Mouse (Mus musculus) thymus, postnatal 25 days (tissue): ENCODE results near the gene Herpud1.
"Not testable (repeated sequence)": the region's sequence is repeated elsewhere in the genome, so short reads cannot be mapped to it uniquely, and the experiment has no call there.

Source experiments
- DNase-seq: peaks from one replicate; pipeline ENCODE4 v3.0.0; 2022

Herpud1 gene

DNA sequence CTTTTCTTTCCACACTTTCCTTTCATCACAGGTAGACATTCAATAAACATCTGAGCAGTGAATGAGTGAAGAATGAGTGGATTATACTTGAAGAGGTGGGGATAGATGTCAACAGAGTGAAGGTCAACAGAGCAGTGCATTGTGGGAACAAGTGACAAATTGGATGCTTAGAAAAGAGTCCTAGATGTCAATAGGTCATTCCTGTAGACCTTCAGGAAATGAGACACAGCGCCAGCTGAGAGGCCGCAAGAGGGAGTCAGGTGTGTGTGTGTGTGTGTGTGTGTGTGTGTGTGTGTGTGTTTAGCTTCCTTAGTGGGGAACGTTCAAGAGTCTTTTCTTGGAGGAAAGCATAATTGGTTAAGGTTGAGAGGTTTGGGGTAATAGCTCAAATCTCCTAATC, 10.1 kb upstream of the Herpud1 start:
- DNase-seq, result no peak

DNA sequence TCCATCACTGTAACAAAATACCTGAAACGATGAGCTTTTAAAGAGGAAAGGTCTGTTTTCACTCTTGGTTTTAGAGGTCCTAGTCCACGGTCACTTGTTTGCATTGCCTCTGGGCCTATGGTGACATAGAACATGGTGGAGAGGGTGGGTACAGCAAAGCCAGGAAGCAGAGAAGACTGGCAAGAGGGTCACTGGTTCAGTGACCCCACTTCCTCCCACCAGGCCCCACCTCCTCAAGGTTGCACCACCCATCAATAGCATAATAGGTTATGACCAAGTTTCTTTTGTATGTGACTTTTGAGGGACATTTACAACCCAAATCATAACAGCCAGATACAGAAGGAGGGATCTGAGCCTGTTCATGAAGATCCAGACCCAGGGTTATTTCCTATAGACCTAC, 9.7 kb upstream of the Herpud1 start:
- no peak for DNase-seq

DNA sequence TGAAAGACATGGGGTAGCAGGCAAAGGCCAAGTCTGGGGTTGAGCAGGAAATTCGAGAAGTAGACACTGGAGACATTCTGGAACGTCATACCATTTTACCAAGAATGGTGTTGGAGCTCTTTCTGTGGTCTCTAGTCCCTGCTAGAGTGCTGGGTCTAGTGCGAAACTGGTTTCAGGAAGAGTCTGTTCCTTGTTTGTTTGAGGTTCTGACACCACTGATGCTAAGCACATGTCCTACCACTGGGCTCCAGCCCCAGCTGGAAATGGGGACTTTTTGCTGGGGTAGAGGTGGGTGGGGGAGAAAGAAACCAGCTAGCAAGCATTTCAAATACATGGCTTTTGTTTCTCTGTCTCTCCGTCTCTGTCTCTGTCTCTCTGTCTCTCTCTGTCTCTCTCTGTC, 9.2 kb upstream of the Herpud1 start:
- DNase-seq, result no peak

- no peak for DNase-seq
These were observed 8.5 kb upstream of the Herpud1 start for GRCm38 (mm10) chr8:94377714-94378205.

GRCm38 (mm10) chr8:94378763-94379415, 7.3 kb upstream of the Herpud1 start:
- DNase-seq, result no peak

- no peak for DNase-seq
These were observed 6.6 kb upstream of the Herpud1 start for GRCm38 (mm10) chr8:94379686-94380085.

GRCm38 (mm10) chr8:94384166-94384565, 2.1 kb upstream of the Herpud1 start:
- no peak for DNase-seq

DNA sequence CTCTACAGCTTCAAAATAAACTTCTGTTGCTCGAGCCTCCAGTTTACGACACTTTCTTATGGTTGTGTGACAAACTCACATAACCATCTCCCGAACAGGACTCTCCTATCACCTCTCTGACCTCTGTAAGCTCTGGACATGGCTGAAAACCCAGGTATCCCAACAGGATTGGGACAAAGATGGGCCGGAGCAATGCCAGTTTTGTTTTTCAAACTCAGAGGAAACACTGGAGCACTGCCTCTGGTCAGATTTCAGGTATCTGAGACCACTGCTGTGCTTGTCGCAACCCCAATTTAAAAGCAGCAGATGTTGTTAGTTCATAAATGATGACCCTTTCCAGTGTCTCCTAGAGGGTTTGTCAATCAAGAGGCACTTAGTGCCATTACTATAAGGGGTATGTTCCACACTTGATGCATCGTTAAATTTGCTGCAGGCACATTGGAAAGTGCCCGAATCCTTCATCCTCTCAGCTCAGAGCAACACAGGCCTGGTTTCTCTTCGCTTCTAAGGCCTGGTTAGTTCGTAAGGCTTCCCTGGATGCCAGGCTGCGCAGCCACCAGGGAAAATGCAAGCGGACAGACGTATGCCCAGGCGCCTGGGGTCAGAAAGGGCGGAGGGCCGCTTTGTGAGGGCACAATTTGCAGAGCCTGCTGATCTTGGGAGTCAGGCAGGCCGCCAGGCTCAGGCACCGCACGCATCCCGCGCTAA, 578 bp upstream of the Herpud1 start:
- peak; percentile 21 for DNase-seq

DNA sequence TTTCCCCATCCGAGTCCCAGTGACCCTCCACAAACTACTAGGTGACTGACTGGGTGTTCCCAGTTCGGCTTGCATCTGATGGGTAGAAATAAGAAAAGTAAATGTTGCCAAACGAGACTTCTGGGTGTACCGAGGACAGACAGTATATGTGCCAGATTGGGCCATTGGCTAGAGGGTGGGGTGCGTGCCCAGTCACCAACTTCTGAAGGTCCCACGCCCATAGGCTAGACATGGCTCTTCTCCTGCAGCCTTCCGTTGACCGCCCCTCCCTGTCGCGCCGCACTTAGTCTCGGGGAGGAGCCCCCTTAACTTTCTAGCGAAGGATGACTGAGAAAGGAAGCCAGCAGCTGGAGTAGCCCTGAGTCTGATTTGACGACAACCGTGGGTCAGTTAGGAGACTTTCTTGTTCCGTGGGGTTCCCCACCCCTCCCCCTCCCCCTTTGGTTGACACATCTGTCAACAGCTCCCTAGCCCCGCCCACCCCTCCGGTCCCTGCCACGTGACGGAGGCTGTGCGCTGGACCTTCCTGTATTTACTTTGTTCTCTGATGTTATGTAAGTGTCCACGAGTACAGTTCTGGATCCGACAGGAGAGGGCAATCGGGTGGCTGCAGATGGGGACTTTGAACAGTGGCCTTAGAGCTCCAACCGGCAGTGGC, 918 bp downstream of the Herpud1 start:
- peak; percentile 71 for DNase-seq

DNA sequence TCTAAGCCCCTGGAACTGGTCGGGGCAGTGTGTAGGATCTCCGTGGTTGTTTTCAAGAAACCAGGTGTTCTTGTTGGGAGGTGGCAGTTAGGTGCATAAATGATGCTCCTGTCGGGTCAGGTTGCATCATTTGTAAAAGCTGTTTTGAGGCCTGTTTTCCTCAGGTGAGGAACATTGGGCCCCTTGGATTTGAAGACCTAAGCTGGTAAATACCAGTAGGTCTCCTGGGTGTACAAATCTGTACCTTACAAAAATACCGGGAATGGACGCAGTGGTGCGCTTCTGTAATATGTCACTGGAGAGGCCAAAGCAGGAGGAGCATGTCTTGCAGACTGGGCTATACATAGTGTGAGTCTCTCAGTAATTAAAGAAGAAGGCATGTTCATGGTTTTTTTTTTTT, 1.5 kb downstream of the Herpud1 start:
- DNase-seq, result no peak

DNA sequence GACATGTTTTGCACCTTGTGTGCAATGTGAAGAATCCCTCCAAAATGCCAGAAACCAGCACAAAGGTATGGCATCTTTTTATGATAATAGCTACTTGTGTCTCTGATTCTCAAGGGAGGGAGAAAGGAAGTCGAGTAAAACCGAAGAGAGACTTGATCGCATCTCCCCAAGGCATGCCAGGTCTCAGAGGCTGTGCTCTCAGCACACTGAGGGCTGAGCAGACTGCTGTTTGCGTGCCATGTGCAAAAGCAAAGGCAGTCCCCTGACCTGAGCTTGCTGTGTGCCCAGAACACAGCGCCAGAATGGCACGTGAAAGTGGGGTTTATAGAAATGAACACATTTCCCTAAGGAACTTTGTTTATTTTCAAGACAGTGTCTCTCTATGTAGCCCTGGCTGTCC, 3.3 kb downstream of the Herpud1 start:
- no peak for DNase-seq

GRCm38 (mm10) chr8:94390429-94390828, 4.2 kb downstream of the Herpud1 start:
- no peak for DNase-seq

GRCm38 (mm10) chr8:94390910-94391309, 4.7 kb downstream of the Herpud1 start:
- no peak for DNase-seq

GRCm38 (mm10) chr8:94392147-94392546, 5.9 kb downstream of the Herpud1 start:
- no peak for DNase-seq

GRCm38 (mm10) chr8:94392648-94393047, 6.4 kb downstream of the Herpud1 start:
- DNase-seq, result no peak

- DNase-seq, result no peak
These were observed 9.8 kb downstream of the Herpud1 start for GRCm38 (mm10) chr8:94395851-94396540.

DNA sequence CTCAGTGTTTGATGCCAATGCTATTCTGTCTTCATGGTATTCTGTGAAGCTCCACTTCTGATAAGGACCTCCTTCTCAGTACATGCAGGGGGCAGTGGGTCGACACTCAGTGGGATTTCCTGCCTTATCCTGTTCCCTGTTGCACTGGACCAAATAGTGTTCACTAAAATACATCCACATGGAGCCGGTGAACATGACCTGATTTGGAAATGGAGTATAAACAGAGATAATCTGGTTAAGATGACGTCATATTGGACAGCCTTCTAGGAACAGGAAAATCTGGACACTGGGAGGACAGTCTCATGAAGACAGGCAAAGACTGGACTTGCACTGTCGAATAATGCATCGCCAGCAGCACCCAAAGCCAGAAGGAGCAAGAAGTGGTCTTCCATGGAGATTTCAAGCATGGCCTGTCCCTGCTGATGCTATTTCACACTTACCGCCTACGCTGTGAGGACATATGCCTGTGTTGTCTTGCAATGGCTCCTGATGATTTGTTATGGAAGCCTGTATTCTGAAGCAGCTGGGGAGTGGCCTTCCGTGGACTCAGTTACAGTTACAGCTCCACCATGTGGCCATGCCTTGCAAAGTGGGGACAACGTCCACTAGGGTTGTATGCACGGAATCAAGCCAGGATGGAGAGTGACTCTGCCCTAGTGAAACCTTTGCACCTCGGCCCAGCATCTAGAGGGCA, 10.9 kb downstream of the Herpud1 start:
- peak; percentile 50 for DNase-seq

GRCm38 (mm10) chr8:94398587-94398986, 12.3 kb downstream of the Herpud1 start:
- DNase-seq, result peak; percentile 63

DNA sequence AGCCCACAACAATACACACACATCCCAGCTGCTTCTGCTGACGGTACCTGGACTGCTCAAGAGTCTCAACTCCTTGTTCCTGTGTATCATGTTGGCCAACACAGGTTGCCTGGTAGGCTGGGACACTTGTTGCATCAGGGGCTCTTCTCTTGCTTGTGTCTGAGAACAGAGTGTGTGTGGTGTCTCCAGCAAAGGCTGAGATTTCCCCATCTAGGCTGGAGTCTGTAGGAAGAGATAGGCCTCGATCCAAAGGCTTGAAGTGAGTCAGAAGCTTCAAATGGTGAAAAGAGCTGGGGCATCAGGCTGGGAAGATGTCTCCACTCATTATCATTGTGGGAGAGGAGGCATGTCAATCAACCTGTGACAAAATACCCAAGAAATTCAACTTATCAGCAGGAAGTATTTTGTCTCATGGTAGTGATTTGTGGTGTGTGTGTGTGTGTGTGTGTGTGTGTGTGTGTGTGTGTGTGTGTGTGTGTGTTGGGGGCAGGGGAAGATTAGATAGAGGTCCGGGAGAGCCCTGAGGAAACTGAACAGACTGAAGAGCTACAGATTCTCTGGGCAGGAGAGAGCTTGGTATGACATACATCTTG, 13.2 kb downstream of the Herpud1 start:
- DNase-seq, result no peak

DNA sequence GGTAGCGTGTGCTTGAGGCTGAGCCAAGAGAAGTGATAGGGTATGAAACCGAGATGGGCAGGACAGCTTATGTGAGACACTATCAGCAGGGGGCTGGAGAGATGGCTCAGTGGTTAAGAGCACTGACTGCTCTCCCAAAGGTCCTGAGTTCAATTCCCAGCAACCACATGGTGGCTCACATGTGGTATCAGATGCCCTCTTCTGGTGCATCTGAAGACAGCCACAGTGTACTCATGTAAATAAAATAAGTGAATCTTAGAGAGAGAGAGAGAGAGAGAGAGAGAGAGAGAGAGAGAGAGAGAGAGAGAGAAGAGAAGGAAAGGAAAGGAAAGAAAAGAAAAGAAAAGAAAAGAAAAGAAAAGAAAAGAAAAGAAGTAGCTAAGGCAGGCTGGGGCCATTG, 13.7 kb downstream of the Herpud1 start:
- DNase-seq, result not testable (repeated sequence)

GRCm38 (mm10) chr8:94408443-94409080, 22.3 kb downstream of the Herpud1 start:
- DNase-seq, result no peak

DNA sequence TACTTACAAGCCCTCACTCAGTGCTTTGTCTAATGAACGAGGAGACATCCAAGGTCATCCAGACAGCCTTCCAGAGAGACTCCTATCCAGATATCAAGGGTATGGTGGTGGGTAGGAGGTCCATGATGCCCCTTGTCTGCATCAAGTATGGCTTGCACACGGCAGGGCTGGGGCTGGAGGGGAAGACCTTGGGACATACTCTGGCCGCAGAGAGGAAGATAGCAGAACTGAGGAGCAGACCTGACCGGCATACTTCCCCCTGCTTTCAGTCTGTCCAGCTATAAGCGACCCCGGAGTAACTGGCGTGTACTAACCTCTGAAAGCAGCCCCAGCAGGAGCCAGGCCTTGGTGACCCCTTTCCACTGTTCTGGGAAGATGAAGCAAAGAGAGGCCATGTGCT, 23.3 kb downstream of the Herpud1 start:
- no peak for DNase-seq
